Mouse (Mus musculus) liver, embryonic 14.5 days (tissue): Measurements from ENCODE around the gene Fam210b.

ENCODE experiments used
- CTCF ChIP-seq: IDR thresholded peaks from 2 replicates; pipeline ENCODE4 v1.5.1; 2016; ENCODE audit warnings: antibody characterized with exemption, low read depth, control low read depth
- EP300 ChIP-seq: IDR thresholded peaks from 2 replicates; pipeline ENCODE4 v1.6.1; 2016; ENCODE audit warnings: antibody characterized with exemption, low read depth

GRCm38 (mm10) chr2:172394671-172395070 is 49.3 kb downstream of the Fam210b start:
- TF ChIP-seq CTCF, result no peak
- TF ChIP-seq EP300, result no peak
